Mouse (Mus musculus) brain, embryonic 14.5 days (tissue): Measurements from ENCODE around the gene Slc1a2.

Source experiments
- CTCF ChIP-seq: fragments of 200-500 bp; IDR thresholded peaks from 2 replicates; pipeline ENCODE4 v1.5.1; 2012; ENCODE audit warnings: inconsistent platforms, mild to moderate bottlenecking, moderate library complexity, borderline replicate concordance; ENCODE audit not compliant: insufficient read depth, insufficient read length; ENCODE audit errors: extremely low read depth
- POLR2A ChIP-seq: fragments of 200-500 bp; IDR thresholded peaks from 2 replicates; pipeline ENCODE4 v1.6.1; 2012; ENCODE audit warnings: mild to moderate bottlenecking, inconsistent platforms, borderline replicate concordance; ENCODE audit not compliant: poor library complexity, insufficient read depth, insufficient read length, severe bottlenecking; ENCODE audit errors: extremely low read depth

DNA sequence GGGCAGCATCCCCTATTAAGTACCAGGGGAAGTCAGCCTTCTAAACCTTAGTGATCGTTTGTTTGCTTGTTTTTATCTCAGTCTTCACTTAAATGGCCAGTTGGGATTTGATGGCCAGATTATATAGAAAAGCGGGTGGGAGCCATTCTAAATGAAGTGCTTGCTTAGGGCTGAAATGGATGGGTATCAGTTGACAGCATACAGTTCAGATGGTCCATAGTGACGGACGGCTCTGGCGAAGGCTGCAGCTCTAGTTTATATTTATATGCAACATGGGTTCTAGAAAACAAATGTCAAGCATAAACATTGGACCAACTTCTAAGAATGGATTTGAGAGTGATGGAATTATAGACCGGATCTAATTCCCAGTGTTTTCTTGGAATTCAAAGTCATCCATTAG is 9.5 kb downstream of the Slc1a2 start:
- TF ChIP-seq POLR2A (no peak), CTCF (no peak)
